Mouse (Mus musculus) kidney, embryonic 14.5 days (tissue): Measurements from ENCODE around the gene Map4k4. TPM values are rescaled to one million over a fixed set of nuclear protein-coding genes. Genes with fewer than 3 reads are reported as not detected.

Source experiments
- ATAC-seq: fragments of 200-750 bp; cut with Nextera tagmentation; 2 replicates; pipeline ENCODE4 v1.8.0; 2017; ENCODE audit warnings: moderate number of reproducible peaks, mild to moderate bottlenecking, moderate TSS enrichment, moderate library complexity; ENCODE audit not compliant: low FRiP score, low TSS enrichment
- H3K27ac ChIP-seq: fragments of 300-500 bp; sonication (generic); 2 replicates; pipeline ENCODE4 v1.5.1; 2014; ENCODE audit warnings: low read depth, mild to moderate bottlenecking, low read length, moderate library complexity, mixed read lengths
- H3K27me3 ChIP-seq: fragments of 300-500 bp; sonication (generic); 2 replicates; pipeline ENCODE4 v1.6.1; 2014; ENCODE audit warnings: mild to moderate bottlenecking, low read length; ENCODE audit not compliant: control insufficient read depth, insufficient read depth
- H3K36me3 ChIP-seq: fragments of 300-500 bp; sonication (generic); 2 replicates; pipeline ENCODE4 v1.6.1; 2014; ENCODE audit warnings: low read length, mixed read lengths; ENCODE audit not compliant: control insufficient read depth, insufficient read depth
- H3K4me1 ChIP-seq: fragments of 300-500 bp; sonication (generic); 2 replicates; pipeline ENCODE4 v1.6.1; 2014; ENCODE audit warnings: low read length, mixed read lengths; ENCODE audit not compliant: control insufficient read depth, insufficient read depth
- H3K4me2 ChIP-seq: fragments of 300-500 bp; sonication (generic); replicated peaks from 2 replicates; pipeline ENCODE4 v1.6.1; 2014; ENCODE audit warnings: low read depth, mild to moderate bottlenecking, low read length
- H3K4me3 ChIP-seq: fragments of 300-500 bp; sonication (generic); 2 replicates; pipeline ENCODE4 v1.5.1; 2014; ENCODE audit warnings: mild to moderate bottlenecking, low read length
- H3K9ac ChIP-seq: fragments of 300-500 bp; sonication (generic); 2 replicates; pipeline ENCODE4 v1.6.1; 2014; ENCODE audit warnings: low read depth, mild to moderate bottlenecking, low read length, moderate library complexity
- H3K9me3 ChIP-seq: fragments of 300-500 bp; sonication (generic); 2 replicates; pipeline ENCODE4 v1.6.1; 2016; ENCODE audit warnings: low read length; ENCODE audit not compliant: control insufficient read depth
- WGBS: fragments of 180-500 bp; shearing (Covaris S2); extraction: QIAGEN DNeasy Blood & Tissue Kit; methylation state at CpG from one replicate; pipeline ENCODE4 v1.1.7; 2014; 5-methylcytosine and 5-hydroxymethylcytosine counted together
- polyA plus RNA-seq: library from polyadenylated mRNA; unstranded; fragments of >200 nt; fragmentation: Nextera tagmentation; extraction: Ambion mirVana; gene quantifications from 2 replicates; pipeline ENCODE4 v1.2.1, GENCODE M21; 2014

The Map4k4 gene
- polyA plus RNA-seq, 1 experiment from 2014 or later, result 48.2 TPM

GRCm38 (mm10) chr1:40055963-40056362, 155.2 kb downstream of the Map4k4 start:
- Histone ChIP-seq H3K4me2 (no peak overlapping the region), H3K36me3 (no peaks in the 10 kb centered on the region), H3K27ac (no peak overlapping the region), H3K4me3 (no peak overlapping the region), H3K9me3 (no peaks in the 10 kb centered on the region), H3K4me1 (no peaks in the 10 kb centered on the region), H3K9ac (no peak overlapping the region), H3K27me3 (no peaks in the 10 kb centered on the region)
- 94% methylated on average over 5 of the region's 5 CpGs for WGBS
- ATAC-seq, result no peak

DNA sequence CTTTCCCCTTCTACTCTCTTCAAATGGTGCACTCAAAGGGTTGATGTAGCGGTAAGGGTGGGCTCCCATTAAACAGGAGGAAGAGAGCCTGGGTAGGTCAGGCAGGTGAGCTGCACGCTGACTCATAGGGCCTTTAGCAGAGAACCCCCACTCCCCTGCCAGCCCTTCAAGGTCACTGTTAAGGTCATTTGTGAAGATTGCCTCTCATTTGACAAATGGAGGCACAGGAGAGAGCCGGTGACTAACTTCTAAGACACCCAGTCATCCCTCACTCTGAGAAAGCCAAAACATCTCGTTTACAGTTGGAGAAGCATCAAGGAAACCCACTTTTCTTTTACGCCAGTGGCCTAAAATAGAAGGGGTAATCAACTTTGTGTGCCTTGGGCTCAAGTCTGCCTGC, 156.6 kb downstream of the Map4k4 start:
- no peak for ATAC-seq
- no peaks in the 10 kb centered on the region for H3K4me1 ChIP-seq
- no peak overlapping the region for H3K9ac ChIP-seq
- H3K4me2 ChIP-seq, result no peak overlapping the region
- no peak overlapping the region for H3K27ac ChIP-seq
- 77% methylated on average over 5 of the region's 5 CpGs for WGBS
- no peaks in the 10 kb centered on the region for H3K36me3 ChIP-seq
- H3K9me3 ChIP-seq, result no peaks in the 10 kb centered on the region
- no peaks in the 10 kb centered on the region for H3K27me3 ChIP-seq
- no peak overlapping the region for H3K4me3 ChIP-seq

DNA sequence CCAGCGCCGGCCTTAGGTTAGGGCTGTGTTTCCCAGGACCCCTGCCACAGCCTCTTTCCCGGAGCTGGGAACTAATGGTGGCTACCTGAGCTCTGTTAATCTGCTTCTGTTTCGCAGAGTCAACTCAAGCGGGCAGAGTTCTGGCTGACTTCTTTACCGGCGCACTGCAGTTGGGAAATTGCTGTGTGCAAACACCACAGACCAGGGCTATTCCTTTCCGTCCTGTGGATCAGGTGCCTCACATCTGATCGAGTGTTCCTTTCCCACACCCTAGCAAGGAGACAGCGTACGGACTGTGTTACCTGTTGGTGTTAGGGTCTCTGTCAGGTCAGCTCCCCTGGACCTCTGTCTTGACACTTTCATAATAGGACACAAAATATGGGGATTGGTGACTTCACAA, 157.3 kb downstream of the Map4k4 start:
- no peaks in the 10 kb centered on the region for H3K36me3 ChIP-seq
- WGBS, result 62% methylated on average over 11 of the region's 11 CpGs
- H3K9me3 ChIP-seq, result no peaks in the 10 kb centered on the region
- no peak overlapping the region for H3K27ac ChIP-seq
- no peak for ATAC-seq
- no peaks in the 10 kb centered on the region for H3K4me1 ChIP-seq
- H3K4me3 ChIP-seq, result no peak overlapping the region
- H3K27me3 ChIP-seq, result no peaks in the 10 kb centered on the region
- H3K9ac ChIP-seq, result no peak overlapping the region
- no peak overlapping the region for H3K4me2 ChIP-seq

- 75% methylated on average over 4 of the region's 4 CpGs for WGBS
These were observed 158.5 kb downstream of the Map4k4 start for GRCm38 (mm10) chr1:40059122-40059774.

GRCm38 (mm10) chr1:40061359-40061758, 160.6 kb downstream of the Map4k4 start:
- Histone ChIP-seq H3K4me3 (no peak overlapping the region), H3K9me3 (no peaks in the 10 kb centered on the region), H3K27ac (no peak overlapping the region), H3K4me2 (no peak overlapping the region), H3K4me1 (no peaks in the 10 kb centered on the region), H3K9ac (no peak overlapping the region), H3K27me3 (no peaks in the 10 kb centered on the region), H3K36me3 (no peaks in the 10 kb centered on the region)
- WGBS, result 71% methylated on average over 9 of the region's 9 CpGs
- ATAC-seq, result no peak

More at GRCm38 (mm10) chr1:40059122-40059774, 158.5 kb downstream of the Map4k4 start:
- no peak overlapping the region for H3K9ac ChIP-seq
- H3K36me3 ChIP-seq, result no peaks in the 10 kb centered on the region
- no peak overlapping the region for H3K27ac ChIP-seq
- no peaks in the 10 kb centered on the region for H3K4me1 ChIP-seq
- no peak overlapping the region for H3K4me2 ChIP-seq
- no peak for ATAC-seq
- no peaks in the 10 kb centered on the region for H3K9me3 ChIP-seq
- no peaks in the 10 kb centered on the region for H3K27me3 ChIP-seq
- H3K4me3 ChIP-seq, result no peak overlapping the region

DNA sequence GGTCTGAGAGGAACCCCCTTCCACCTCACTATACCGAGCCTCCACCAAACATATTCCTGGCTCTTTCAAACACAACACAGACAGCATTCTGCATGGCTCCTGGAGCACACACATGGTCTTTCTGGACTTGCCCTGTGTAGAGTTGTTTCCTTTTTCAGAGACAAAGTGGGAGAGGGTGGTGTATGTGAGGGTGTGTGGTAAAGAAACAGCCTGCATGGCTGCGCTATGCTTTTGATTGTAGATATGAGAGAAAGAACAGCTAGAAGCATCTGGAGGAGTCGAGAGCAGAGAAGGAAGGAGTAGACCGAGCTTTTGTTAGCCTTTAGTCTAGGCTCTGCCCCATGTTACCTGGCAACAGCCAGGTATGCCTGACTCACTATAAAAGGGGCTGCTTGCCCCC, 162.7 kb downstream of the Map4k4 start:
- 81% methylated on average over 4 of the region's 4 CpGs for WGBS
- H3K27me3 ChIP-seq, result no peaks in the 10 kb centered on the region
- H3K9me3 ChIP-seq, result no peaks in the 10 kb centered on the region
- H3K27ac ChIP-seq, result no peak overlapping the region
- no peaks in the 10 kb centered on the region for H3K4me1 ChIP-seq
- H3K36me3 ChIP-seq, result no peaks in the 10 kb centered on the region
- no peak overlapping the region for H3K4me3 ChIP-seq
- ATAC-seq, result no peak
- H3K4me2 ChIP-seq, result no peak overlapping the region
- no peak overlapping the region for H3K9ac ChIP-seq

- no peak for ATAC-seq
- H3K4me2 ChIP-seq, result no peak overlapping the region
- no peaks in the 10 kb centered on the region for H3K27me3 ChIP-seq
- no peak overlapping the region for H3K9ac ChIP-seq
- H3K36me3 ChIP-seq, result no peaks in the 10 kb centered on the region
- H3K9me3 ChIP-seq, result no peaks in the 10 kb centered on the region
- H3K27ac ChIP-seq, result no peak overlapping the region
- no peaks in the 10 kb centered on the region for H3K4me1 ChIP-seq
- H3K4me3 ChIP-seq, result no peak overlapping the region
- 90% methylated on average over 8 of the region's 8 CpGs for WGBS
These were observed 163.8 kb downstream of the Map4k4 start for GRCm38 (mm10) chr1:40064508-40064907.

DNA sequence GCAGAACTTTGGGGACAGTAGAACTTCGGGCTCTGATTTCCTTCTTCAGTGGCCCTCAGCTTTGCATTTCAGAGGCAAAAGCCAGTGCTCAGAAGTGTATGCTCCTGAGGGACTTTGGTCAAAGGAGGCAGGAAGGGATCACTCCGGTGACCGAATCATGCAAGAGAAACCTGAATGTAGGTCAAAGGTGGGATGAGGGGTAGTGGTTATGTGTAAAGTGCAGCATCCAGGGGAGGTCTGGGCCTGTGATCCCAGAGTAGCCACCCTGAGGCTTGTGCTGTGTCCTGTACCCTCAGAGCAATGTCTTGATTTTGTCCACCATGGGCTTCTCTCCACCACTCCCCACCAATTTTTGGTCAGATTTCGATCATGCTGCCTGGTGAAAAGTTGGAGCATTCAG, 171.8 kb downstream of the Map4k4 start:
- no peaks in the 10 kb centered on the region for H3K9me3 ChIP-seq
- H3K27ac ChIP-seq, result no peak overlapping the region
- WGBS, result 78% methylated on average over 4 of the region's 4 CpGs
- H3K4me3 ChIP-seq, result no peak overlapping the region
- H3K4me2 ChIP-seq, result no peak overlapping the region
- no peak overlapping the region for H3K9ac ChIP-seq
- H3K4me1 ChIP-seq, result no peaks in the 10 kb centered on the region
- H3K36me3 ChIP-seq, result no peaks in the 10 kb centered on the region
- ATAC-seq, result no peak
- no peaks in the 10 kb centered on the region for H3K27me3 ChIP-seq

- WGBS, result 90% methylated on average over 5 of the region's 5 CpGs
These were observed 173.1 kb downstream of the Map4k4 start, which contains the start of gene Il1r2 for GRCm38 (mm10) chr1:40073779-40074178. Gene Il1r2, plus strand, starts transcription at chr1:40074079.

More at GRCm38 (mm10) chr1:40073779-40074178, 173.1 kb downstream of the Map4k4 start, which contains the start of gene Il1r2:
- Histone ChIP-seq H3K9me3 (no peaks in the 10 kb centered on the region), H3K27ac (no peak within 1 kb of the TSS), H3K4me2 (no peak within 1 kb of the TSS), H3K4me1 (no peaks in the 10 kb centered on the region), H3K36me3 (no peaks in the 10 kb centered on the region), H3K4me3 (no peak within 1 kb of the TSS), H3K27me3 (no peaks in the 10 kb centered on the region), H3K9ac (no peak within 1 kb of the TSS)
- ATAC-seq, result no peak
